ENCODE assay signal across 9 mouse cellular contexts in genomic region chr1:170218091-170218884, GRCm38 (mm10). TPM values are rescaled to one million over a fixed set of nuclear protein-coding genes. Genes with fewer than 3 reads are reported as not detected.
DNase-seq lines count a peak whose midpoint lies in the region; ATAC-seq and TF ChIP-seq lines count a peak whose summit lies in the region.
"Had no signal": no experiment of that assay in that cellular context is flagged by ENCODE, and none has a peak within 500 bp of the region (broad histone marks: within the 10 kb centered on the region; RNA-seq: fewer than 3 reads in every experiment).

No protein-coding gene starts in this region.

- no peaks in the 10 kb centered on the region for H3K4me1 ChIP-seq in intestine, postnatal 0 days (replicated peaks; ENCODE audit: control insufficient read depth, insufficient read depth, low read length)
- 0 out of 2 replicates have a peak, but pooled peaks cover 3% of the 10 kb centered on the region for H3K4me1 ChIP-seq in intestine, embryonic 15.5 days (replicated peaks)
- H3K4me1 ChIP-seq in midbrain, embryonic 11.5 days (ENCODE audit: control insufficient read depth, insufficient read depth, low read length), result peaks cover 6% of the 10 kb centered on the region

- DNase-seq in A20 (ENCODE audit: low read depth, low spot score) (peak; percentile 60), NIH3T3 (ENCODE audit: low read depth) (peak; percentile 64)
- no peak for DNase-seq in urinary bladder, adult 2 months (ENCODE audit: low spot score)
- DNase-seq in midbrain, embryonic 11.5 days (ENCODE audit: low spot score, missing footprints), result no peak
- no peak for DNase-seq in spleen, adult 12 weeks (ENCODE audit: low spot score)

- no peaks in the 10 kb centered on the region for H3K36me3 ChIP-seq in intestine, postnatal 0 days (ENCODE audit: control insufficient read depth, insufficient read depth)
- no peaks in the 10 kb centered on the region for H3K36me3 ChIP-seq in intestine, embryonic 15.5 days
- H3K36me3 ChIP-seq in midbrain, embryonic 11.5 days (ENCODE audit: control insufficient read depth, insufficient read depth, low read length), result no peaks in the 10 kb centered on the region
- H3K36me3 ChIP-seq: neural tube, embryonic 12.5 days had no signal

- no peaks in the 10 kb centered on the region for H3K27me3 ChIP-seq in intestine, postnatal 0 days (replicated peaks; ENCODE audit: control insufficient read depth, insufficient read depth, low read length)
- no peaks in the 10 kb centered on the region for H3K27me3 ChIP-seq in intestine, embryonic 15.5 days (replicated peaks)
- no peaks in the 10 kb centered on the region for H3K27me3 ChIP-seq in midbrain, embryonic 11.5 days (ENCODE audit: control insufficient read depth, insufficient read depth, low read length)
- H3K27me3 ChIP-seq: neural tube, embryonic 12.5 days had no signal

- no peak overlapping the region for H3K4me2 ChIP-seq in intestine, postnatal 0 days (replicated peaks; ENCODE audit: low read depth)
- H3K4me2 ChIP-seq in intestine, embryonic 15.5 days (replicated peaks), result no peak overlapping the region
- H3K4me2 ChIP-seq in midbrain, embryonic 11.5 days, result no peak overlapping the region
- H3K4me2 ChIP-seq: neural tube, embryonic 12.5 days had no signal

- no peak overlapping the region for H3K27ac ChIP-seq in intestine, postnatal 0 days (ENCODE audit: low read depth, low read length)
- H3K27ac ChIP-seq in intestine, embryonic 15.5 days, result no peak overlapping the region
- H3K27ac ChIP-seq in midbrain, embryonic 11.5 days (ENCODE audit: low read depth, low read length), result no peak overlapping the region
- H3K27ac ChIP-seq: neural tube, embryonic 12.5 days had no signal

- H3K4me3 ChIP-seq in intestine, postnatal 0 days (ENCODE audit: low read depth, low read length), result no peak overlapping the region
- H3K4me3 ChIP-seq in intestine, embryonic 15.5 days (replicated peaks), result no peak overlapping the region
- H3K4me3 ChIP-seq in midbrain, embryonic 11.5 days (ENCODE audit: low read depth, low read length), result no peak overlapping the region
- H3K4me3 ChIP-seq: neural tube, embryonic 12.5 days had no signal

- WGBS in intestine, postnatal 0 days, result 82% methylated on average over 6 of the region's 6 CpGs
- 75% methylated on average over 6 of the region's 6 CpGs for WGBS in intestine, embryonic 15.5 days
- 78% methylated on average over 6 of the region's 6 CpGs for WGBS in midbrain, embryonic 11.5 days

- H3K9ac ChIP-seq in intestine, postnatal 0 days (ENCODE audit: low read depth, low read length), result no peak overlapping the region
- H3K9ac ChIP-seq in intestine, embryonic 15.5 days, result no peak overlapping the region
- no peak overlapping the region for H3K9ac ChIP-seq in midbrain, embryonic 11.5 days (ENCODE audit: low read length)
- H3K9ac ChIP-seq: neural tube, embryonic 12.5 days had no signal

- no peaks in the 10 kb centered on the region for H3K9me3 ChIP-seq in intestine, postnatal 0 days (ENCODE audit: control insufficient read depth)
- no peaks in the 10 kb centered on the region for H3K9me3 ChIP-seq in intestine, embryonic 15.5 days
- H3K9me3 ChIP-seq in midbrain, embryonic 11.5 days (ENCODE audit: control insufficient read depth, low read length), result no peaks in the 10 kb centered on the region
- H3K9me3 ChIP-seq: neural tube, embryonic 12.5 days had no signal

- no peak for ATAC-seq in intestine, postnatal 0 days
- no peak for ATAC-seq in intestine, embryonic 15.5 days
- ATAC-seq in inflammation-experienced regulatory T-cells, adult 6 months, result peak; percentile 48
- ATAC-seq in midbrain, embryonic 11.5 days (ENCODE audit: low FRiP score), result no peak

- TF ChIP-seq CTCF in intestine, postnatal 0 days (IDR thresholded peaks at IDR 0.05; ENCODE audit: low read depth), result peak; percentile 69

RNA-seq across cellular contexts. Expression of gene Uhmk1, which starts 3.1 kb away (rescaled TPM):
- 5.4 and 5.8 TPM in 2 replicates for polyA plus RNA-seq in intestine, postnatal 0 days (2015; fragmentation: Nextera tagmentation; extraction: Ambion mirVana)
- 7.9 TPM in 2 replicates for polyA plus RNA-seq in intestine, embryonic 15.5 days (2015; fragmentation: Nextera tagmentation; extraction: Ambion mirVana)
- 10 to 100 TPM; 12.3 to 14.1 (median 12.8) TPM for polyA plus RNA-seq in inflammation-experienced regulatory T-cells, adult 6 months (2017; shearing (Covaris generic))
- 22.2 and 23.2 TPM in 2 replicates for polyA plus RNA-seq in urinary bladder, adult 2 months (2012; rRNA removed)
- 16.3 and 17.4 TPM in 2 replicates for polyA plus RNA-seq in midbrain, embryonic 11.5 days (2014; fragmentation: Nextera tagmentation; extraction: Ambion mirVana)

RNA-seq across cellular contexts. Expression of gene Sh2d1b2, which starts 14.3 kb away (rescaled TPM):
- polyA plus RNA-seq in intestine, postnatal 0 days (2015; fragmentation: Nextera tagmentation; extraction: Ambion mirVana), result not detected in 2 replicates
- polyA plus RNA-seq in intestine, embryonic 15.5 days (2015; fragmentation: Nextera tagmentation; extraction: Ambion mirVana), result not detected in 2 replicates
- not detected for polyA plus RNA-seq in inflammation-experienced regulatory T-cells, adult 6 months (2017; shearing (Covaris generic))
- polyA plus RNA-seq in urinary bladder, adult 2 months (2012; rRNA removed), result 0.03 TPM in 1 of 2 replicates, not detected in the other
- polyA plus RNA-seq in midbrain, embryonic 11.5 days (2014; fragmentation: Nextera tagmentation; extraction: Ambion mirVana), result not detected in 2 replicates
- polyA plus RNA-seq: neural tube, embryonic 12.5 days had no signal

RNA-seq across cellular contexts. Expression of gene Uap1, which starts 43.5 kb away (rescaled TPM):
- 22.3 TPM in 2 replicates for polyA plus RNA-seq in intestine, postnatal 0 days (2015; fragmentation: Nextera tagmentation; extraction: Ambion mirVana)
- polyA plus RNA-seq in intestine, embryonic 15.5 days (2015; fragmentation: Nextera tagmentation; extraction: Ambion mirVana), result 52.4 and 54.5 TPM in 2 replicates
- polyA plus RNA-seq in inflammation-experienced regulatory T-cells, adult 6 months (2017; shearing (Covaris generic)), result 10 to 100 TPM; 10.6 to 22.9 (median 14.7) TPM
- 36.2 and 41.3 TPM in 2 replicates for polyA plus RNA-seq in urinary bladder, adult 2 months (2012; rRNA removed)
- polyA plus RNA-seq in midbrain, embryonic 11.5 days (2014; fragmentation: Nextera tagmentation; extraction: Ambion mirVana), result 61.7 and 67.7 TPM in 2 replicates

RNA-seq across cellular contexts. Expression of gene Sh2d1b1, which starts 58.8 kb away (rescaled TPM):
- 0.21 and 0.27 TPM in 2 replicates for polyA plus RNA-seq in intestine, postnatal 0 days (2015; fragmentation: Nextera tagmentation; extraction: Ambion mirVana)
- polyA plus RNA-seq in intestine, embryonic 15.5 days (2015; fragmentation: Nextera tagmentation; extraction: Ambion mirVana), result 0.18 and 0.23 TPM in 2 replicates
- polyA plus RNA-seq in inflammation-experienced regulatory T-cells, adult 6 months (2017; shearing (Covaris generic)), result not detected
- polyA plus RNA-seq in urinary bladder, adult 2 months (2012; rRNA removed), result 0.34 and 0.41 TPM in 2 replicates
- not detected in 2 replicates for polyA plus RNA-seq in midbrain, embryonic 11.5 days (2014; fragmentation: Nextera tagmentation; extraction: Ambion mirVana)

Comparison
In these comparisons a context has a peak if more than half of its experiments do, and no peak if none do; other contexts are left out.
1. DNase-seq: peak in A20 (single experiment) and NIH3T3 (single experiment); none in urinary bladder, adult 2 months (single experiment), midbrain, embryonic 11.5 days (single experiment) and spleen, adult 12 weeks (single experiment).